Mouse (Mus musculus): ENCODE results near the gene Shoc2. TPM values are rescaled to one million over a fixed set of nuclear protein-coding genes. Genes with fewer than 3 reads are reported as not detected.

The Shoc2 gene
- polyA plus RNA-seq, 1 experiment from 2014 or later = 85.8 TPM

DNA sequence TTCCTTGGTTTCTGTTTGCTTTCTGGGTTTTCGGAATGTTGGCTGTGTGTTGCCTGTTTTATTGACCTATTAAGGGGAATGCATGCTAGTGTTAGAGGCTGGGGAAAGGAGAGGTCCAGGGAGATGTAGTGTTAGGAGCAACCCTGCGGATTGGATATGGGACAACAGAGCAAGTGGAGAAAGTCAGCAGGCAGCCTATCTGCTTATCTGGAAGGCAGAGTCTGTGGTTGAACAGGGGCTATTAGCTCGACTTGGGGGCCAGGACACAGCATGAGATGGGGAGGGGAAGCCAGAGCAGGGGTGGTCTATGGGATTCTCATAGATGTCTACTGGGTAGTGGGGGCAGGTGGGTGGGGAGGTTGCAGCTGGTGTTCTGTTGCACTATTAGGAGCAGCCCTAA, 37.9 kb downstream of the Shoc2 start:
- DNase-seq (ENCODE audit: low spot score) (no peak), ATAC-seq (replicated peaks; ENCODE audit: low FRiP score) (no peak)
- Histone ChIP-seq H3K9ac (ENCODE audit: low read length) (no peak overlapping the region), H3K27ac (ENCODE audit: low read depth, low read length) (no peak overlapping the region), H3K27me3 (ENCODE audit: control insufficient read depth, insufficient read depth, low read length) (no peaks in the 10 kb centered on the region), H3K4me3 (ENCODE audit: low read depth, low read length) (no peak overlapping the region), H3K4me1 (replicated peaks; ENCODE audit: control insufficient read depth, insufficient read depth, low read length) (no peaks in the 10 kb centered on the region), H3K4me2 (ENCODE audit: low read depth, low read length, severe bottlenecking) (no peak overlapping the region), H3K36me3 (ENCODE audit: control insufficient read depth, insufficient read depth, low read length) (no peaks in the 10 kb centered on the region), H3K9me3 (ENCODE audit: control insufficient read depth, low read length) (no peaks in the 10 kb centered on the region; the same call in 1 of the 2 replicates)
- 69% methylated on average over 3 of the region's 3 CpGs for WGBS

DNA sequence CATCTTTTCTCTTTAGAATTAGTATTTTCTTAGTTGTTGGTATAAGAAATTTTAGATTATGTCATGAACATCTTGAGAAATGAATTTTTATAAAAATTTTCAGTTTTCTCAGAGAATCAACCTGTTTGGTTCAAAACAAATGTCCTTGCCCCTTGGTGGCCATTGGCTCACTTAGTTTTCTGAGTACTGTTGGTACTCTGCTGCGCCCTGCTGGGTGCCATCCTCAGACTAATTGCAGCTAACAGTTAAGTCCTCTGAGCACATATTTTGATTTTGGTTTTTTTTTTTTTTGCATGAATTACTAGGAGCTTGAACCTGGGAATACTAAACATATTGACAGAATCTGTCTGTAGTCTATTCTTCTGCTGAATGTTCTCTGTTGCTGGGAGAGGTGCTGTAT, 39.2 kb downstream of the Shoc2 start:
- Histone ChIP-seq H3K4me1 (replicated peaks; ENCODE audit: control insufficient read depth, insufficient read depth, low read length) (no peaks in the 10 kb centered on the region), H3K36me3 (ENCODE audit: control insufficient read depth, insufficient read depth, low read length) (no peaks in the 10 kb centered on the region), H3K27me3 (ENCODE audit: control insufficient read depth, insufficient read depth, low read length) (no peaks in the 10 kb centered on the region), H3K9ac (ENCODE audit: low read length) (no peak overlapping the region), H3K4me3 (ENCODE audit: low read depth, low read length) (no peak overlapping the region), H3K9me3 (ENCODE audit: control insufficient read depth, low read length) (no peaks in the 10 kb centered on the region; the same call in 1 of the 2 replicates), H3K4me2 (ENCODE audit: low read depth, low read length, severe bottlenecking) (no peak overlapping the region), H3K27ac (ENCODE audit: low read depth, low read length) (no peak overlapping the region)
- ATAC-seq (replicated peaks; ENCODE audit: low FRiP score) (no peak), DNase-seq (ENCODE audit: low spot score) (no peak)
- WGBS = 95% methylated on average over 1 of the region's 1 CpGs

DNA sequence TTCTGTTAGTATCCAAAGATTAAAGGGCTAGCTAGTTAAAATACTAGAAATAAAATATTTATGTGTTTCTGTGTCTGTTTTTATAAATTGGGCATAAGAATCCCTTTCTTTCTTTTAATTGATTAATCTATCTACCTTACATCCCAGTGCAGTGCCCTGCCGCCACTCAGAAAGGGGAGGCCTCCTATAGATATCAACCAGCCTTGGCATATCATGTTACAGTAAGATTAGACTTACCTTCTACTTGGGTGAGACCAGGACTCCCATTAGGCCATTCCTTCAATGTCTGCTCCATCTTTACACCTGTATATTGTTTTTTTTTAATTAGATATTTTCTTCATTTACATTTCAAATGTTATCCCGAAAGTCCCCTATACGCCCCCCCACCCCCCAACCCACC, 40.5 kb downstream of the Shoc2 start:
- Histone ChIP-seq H3K9me3 (ENCODE audit: control insufficient read depth, low read length) (no peaks in the 10 kb centered on the region), H3K4me1 (replicated peaks; ENCODE audit: control insufficient read depth, insufficient read depth, low read length) (no peaks in the 10 kb centered on the region), H3K27me3 (ENCODE audit: control insufficient read depth, insufficient read depth, low read length) (no peaks in the 10 kb centered on the region), H3K4me3 (ENCODE audit: low read depth, low read length) (no peak overlapping the region), H3K36me3 (ENCODE audit: control insufficient read depth, insufficient read depth, low read length) (no peaks in the 10 kb centered on the region), H3K27ac (ENCODE audit: low read depth, low read length) (no peak overlapping the region), H3K4me2 (ENCODE audit: low read depth, low read length, severe bottlenecking) (no peak overlapping the region), H3K9ac (ENCODE audit: low read length) (no peak overlapping the region)
- WGBS = 92% methylated on average over 3 of the region's 3 CpGs
- no peak for ATAC-seq (replicated peaks; ENCODE audit: low FRiP score)
- DNase-seq (ENCODE audit: low spot score) = no peak

DNA sequence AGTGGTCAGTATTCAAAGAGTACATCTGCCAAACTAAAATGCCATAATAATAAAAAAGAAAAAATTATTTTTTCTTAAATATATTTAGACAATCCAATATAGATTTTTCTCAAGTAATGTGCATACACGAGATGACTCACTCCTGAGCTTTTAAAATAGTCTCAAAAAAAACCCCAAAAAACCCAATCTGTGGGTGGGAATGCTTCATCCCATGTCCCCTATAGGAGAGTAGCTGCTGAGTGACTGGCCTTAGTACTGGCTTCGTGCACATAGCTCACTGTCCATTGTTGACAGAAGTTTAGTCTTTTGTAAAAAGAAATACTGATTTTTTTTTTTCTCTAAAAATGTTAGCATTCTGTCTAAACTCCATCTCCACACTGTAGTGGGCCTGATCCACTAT, 46.4 kb downstream of the Shoc2 start:
- DNase-seq (ENCODE audit: low spot score) (no peak), ATAC-seq (replicated peaks; ENCODE audit: low FRiP score) (no peak)
- H3K27ac ChIP-seq (ENCODE audit: low read depth, low read length) = no peak overlapping the region
- H3K4me1 ChIP-seq (replicated peaks; ENCODE audit: control insufficient read depth, insufficient read depth, low read length) = no peaks in the 10 kb centered on the region
- no peaks in the 10 kb centered on the region for H3K36me3 ChIP-seq (ENCODE audit: control insufficient read depth, insufficient read depth, low read length)
- no peaks in the 10 kb centered on the region for H3K9me3 ChIP-seq (ENCODE audit: control insufficient read depth, low read length)
- no peak overlapping the region for H3K4me2 ChIP-seq (ENCODE audit: low read depth, low read length, severe bottlenecking)
- H3K9ac ChIP-seq (ENCODE audit: low read length) = no peak overlapping the region
- H3K4me3 ChIP-seq (ENCODE audit: low read depth, low read length) = no peak overlapping the region
- WGBS = 86% methylated on average over 2 of the region's 2 CpGs
- no peaks in the 10 kb centered on the region for H3K27me3 ChIP-seq (ENCODE audit: control insufficient read depth, insufficient read depth, low read length)

DNA sequence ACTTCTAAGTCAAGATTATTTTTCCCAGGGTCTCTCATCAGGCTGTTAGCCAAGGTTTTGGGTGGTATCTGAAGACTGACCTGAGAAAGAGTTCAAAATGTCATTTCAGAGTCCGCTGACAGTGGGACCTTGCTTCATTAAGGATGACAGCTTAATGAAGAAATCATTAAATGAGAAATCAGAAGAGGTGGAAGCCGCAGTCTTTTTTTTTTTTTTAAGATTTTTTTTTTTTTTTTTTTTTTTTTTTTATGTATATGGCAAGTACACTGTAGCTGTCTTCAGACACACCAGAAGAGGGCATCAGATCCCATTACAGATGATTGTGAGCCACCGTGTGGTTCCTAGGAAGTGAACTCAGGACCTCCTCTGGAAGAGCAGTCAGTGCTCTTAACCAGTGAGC, 49.8 kb downstream of the Shoc2 start:
- no peaks in the 10 kb centered on the region for H3K27me3 ChIP-seq (ENCODE audit: control insufficient read depth, insufficient read depth, low read length)
- no peak overlapping the region for H3K9ac ChIP-seq (ENCODE audit: low read length)
- 85% methylated on average over 3 of the region's 3 CpGs for WGBS
- DNase-seq (ENCODE audit: low spot score) (no peak), ATAC-seq (replicated peaks; ENCODE audit: low FRiP score) (no peak)
- no peak overlapping the region for H3K4me2 ChIP-seq (ENCODE audit: low read depth, low read length, severe bottlenecking)
- no peaks in the 10 kb centered on the region for H3K36me3 ChIP-seq (ENCODE audit: control insufficient read depth, insufficient read depth, low read length)
- H3K9me3 ChIP-seq (ENCODE audit: control insufficient read depth, low read length) = no peaks in the 10 kb centered on the region
- no peaks in the 10 kb centered on the region for H3K4me1 ChIP-seq (replicated peaks; ENCODE audit: control insufficient read depth, insufficient read depth, low read length)
- no peak overlapping the region for H3K27ac ChIP-seq (ENCODE audit: low read depth, low read length)
- H3K4me3 ChIP-seq (ENCODE audit: low read depth, low read length) = no peak overlapping the region

DNA sequence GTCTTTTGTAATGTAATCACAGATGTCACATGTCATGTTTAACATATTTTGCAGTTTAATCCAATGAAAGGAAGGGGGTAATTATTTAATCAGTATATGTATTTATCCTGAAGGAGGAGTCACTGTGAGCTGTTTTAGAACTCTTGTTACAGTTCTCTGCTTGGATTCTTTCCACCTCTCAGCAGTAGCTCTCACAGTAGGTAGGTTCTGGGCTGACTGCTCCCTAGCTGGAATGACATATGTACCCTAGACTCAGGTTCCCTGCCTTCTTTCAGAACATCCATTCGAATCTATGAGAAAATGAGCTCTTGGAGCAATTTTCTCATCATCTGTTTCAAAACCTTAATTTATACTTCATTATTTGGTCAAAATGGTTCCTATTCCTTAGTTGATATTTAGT, 50.2 kb downstream of the Shoc2 start:
- Histone ChIP-seq H3K4me3 (ENCODE audit: low read depth, low read length) (no peak overlapping the region), H3K27ac (ENCODE audit: low read depth, low read length) (no peak overlapping the region), H3K9ac (ENCODE audit: low read length) (no peak overlapping the region), H3K4me2 (ENCODE audit: low read depth, low read length, severe bottlenecking) (no peak overlapping the region), H3K9me3 (ENCODE audit: control insufficient read depth, low read length) (no peaks in the 10 kb centered on the region), H3K4me1 (replicated peaks; ENCODE audit: control insufficient read depth, insufficient read depth, low read length) (no peaks in the 10 kb centered on the region), H3K27me3 (ENCODE audit: control insufficient read depth, insufficient read depth, low read length) (no peaks in the 10 kb centered on the region), H3K36me3 (ENCODE audit: control insufficient read depth, insufficient read depth, low read length) (no peaks in the 10 kb centered on the region)
- no peak for DNase-seq (ENCODE audit: low spot score)
- ATAC-seq (replicated peaks; ENCODE audit: low FRiP score) = no peak
- 89% methylated on average over 1 of the region's 1 CpGs for WGBS

DNA sequence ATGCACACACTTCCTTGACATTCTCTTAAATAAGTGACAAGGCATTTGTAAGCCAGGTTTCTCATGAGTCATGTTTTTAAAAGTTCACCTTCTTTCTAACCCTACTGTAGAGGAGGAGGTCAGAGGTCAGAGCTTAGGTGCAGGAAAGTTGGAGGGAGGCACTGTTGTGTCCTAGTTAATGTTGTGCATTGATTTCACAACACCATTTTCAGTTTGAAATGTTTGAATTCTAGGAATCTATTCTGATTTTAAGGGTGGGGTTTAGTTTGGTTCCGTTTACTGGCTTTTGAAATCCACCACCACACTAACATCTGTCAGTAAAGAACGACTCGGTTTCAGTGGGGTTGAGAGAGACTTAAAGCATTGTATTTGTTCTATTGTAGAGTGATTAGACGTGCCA, 66.9 kb downstream of the Shoc2 start:
- Histone ChIP-seq H3K27me3 (ENCODE audit: control insufficient read depth, insufficient read depth, low read length) (no peaks in the 10 kb centered on the region), H3K4me1 (replicated peaks; ENCODE audit: control insufficient read depth, insufficient read depth, low read length) (no peaks in the 10 kb centered on the region), H3K9ac (ENCODE audit: low read length) (no peak overlapping the region), H3K27ac (ENCODE audit: low read depth, low read length) (no peak overlapping the region), H3K9me3 (ENCODE audit: control insufficient read depth, low read length) (no peaks in the 10 kb centered on the region), H3K4me2 (ENCODE audit: low read depth, low read length, severe bottlenecking) (no peak overlapping the region), H3K36me3 (ENCODE audit: control insufficient read depth, insufficient read depth, low read length) (no peaks in the 10 kb centered on the region), H3K4me3 (ENCODE audit: low read depth, low read length) (no peak overlapping the region)
- DNase-seq (ENCODE audit: low spot score) = no peak
- 80% methylated on average over 4 of the region's 4 CpGs for WGBS
- no peak for ATAC-seq (replicated peaks; ENCODE audit: low FRiP score)

DNA sequence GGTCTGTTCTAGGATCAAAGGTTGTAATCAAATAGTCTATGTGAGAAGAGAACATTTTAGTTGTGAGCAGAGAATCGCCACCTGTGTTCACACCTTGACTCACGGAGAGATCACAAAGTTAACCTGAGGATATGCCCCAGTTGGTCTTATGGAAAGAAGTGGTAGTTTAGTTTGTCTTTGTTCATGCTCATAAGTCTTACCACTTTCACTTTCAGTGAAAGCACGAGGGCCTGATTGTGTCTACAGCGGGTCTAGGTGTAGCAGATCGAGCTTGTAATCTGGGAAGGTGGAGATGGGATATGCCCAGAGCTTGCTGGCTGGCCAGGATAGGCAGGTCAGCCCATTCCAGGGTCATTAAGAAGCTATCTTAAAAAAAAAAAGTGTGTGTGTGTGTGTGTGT, 70.9 kb downstream of the Shoc2 start:
- 95% methylated on average over 5 of the region's 5 CpGs for WGBS
- no peak overlapping the region for H3K9ac ChIP-seq (ENCODE audit: low read length)
- ATAC-seq (replicated peaks; ENCODE audit: low FRiP score) (no peak), DNase-seq (ENCODE audit: low spot score) (no peak)
- no peaks in the 10 kb centered on the region for H3K4me1 ChIP-seq (replicated peaks; ENCODE audit: control insufficient read depth, insufficient read depth, low read length)
- H3K9me3 ChIP-seq (ENCODE audit: control insufficient read depth, low read length) = no peaks in the 10 kb centered on the region
- no peaks in the 10 kb centered on the region for H3K36me3 ChIP-seq (ENCODE audit: control insufficient read depth, insufficient read depth, low read length)
- H3K27me3 ChIP-seq (ENCODE audit: control insufficient read depth, insufficient read depth, low read length) = no peaks in the 10 kb centered on the region
- H3K27ac ChIP-seq (ENCODE audit: low read depth, low read length) = no peak overlapping the region
- no peak overlapping the region for H3K4me2 ChIP-seq (ENCODE audit: low read depth, low read length, severe bottlenecking)
- no peak overlapping the region for H3K4me3 ChIP-seq (ENCODE audit: low read depth, low read length)

DNA sequence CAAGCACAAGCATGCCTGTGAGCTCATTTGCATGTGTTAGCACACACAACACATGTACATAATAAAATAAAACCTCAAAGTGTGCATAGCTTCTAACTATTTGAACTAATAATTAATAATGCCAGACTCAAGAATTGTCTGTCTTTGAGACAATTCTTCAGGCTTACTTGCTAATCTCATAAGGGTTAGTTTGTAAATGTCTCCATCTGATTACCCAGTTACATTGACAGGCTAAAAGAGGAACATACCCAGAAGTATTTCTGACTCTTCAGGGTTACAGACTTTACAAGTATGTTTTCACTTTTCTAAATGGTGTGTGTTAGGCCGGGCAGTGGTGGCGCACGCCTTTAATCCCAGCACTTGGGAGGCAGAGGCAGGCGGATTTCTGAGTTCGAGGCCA, 71.4 kb downstream of the Shoc2 start:
- Histone ChIP-seq H3K36me3 (ENCODE audit: control insufficient read depth, insufficient read depth, low read length) (no peaks in the 10 kb centered on the region), H3K9ac (ENCODE audit: low read length) (no peak overlapping the region), H3K27ac (ENCODE audit: low read depth, low read length) (no peak overlapping the region), H3K4me3 (ENCODE audit: low read depth, low read length) (no peak overlapping the region), H3K4me1 (replicated peaks; ENCODE audit: control insufficient read depth, insufficient read depth, low read length) (no peaks in the 10 kb centered on the region), H3K27me3 (ENCODE audit: control insufficient read depth, insufficient read depth, low read length) (no peaks in the 10 kb centered on the region), H3K9me3 (ENCODE audit: control insufficient read depth, low read length) (no peaks in the 10 kb centered on the region), H3K4me2 (ENCODE audit: low read depth, low read length, severe bottlenecking) (no peak overlapping the region)
- WGBS = 95% methylated on average over 5 of the region's 5 CpGs
- DNase-seq (ENCODE audit: low spot score) = no peak
- ATAC-seq (replicated peaks; ENCODE audit: low FRiP score) = no peak

All from forebrain, embryonic 11.5 days (tissue).